Mouse (Mus musculus) CH12.LX (cell line): ENCODE measurements around the gene Kctd19.

Source experiments
- CTCF ChIP-seq, 2 experiments: IDR thresholded peaks in 1 of 2; conservative IDR thresholded peaks in 1 of 2; 2 replicates each; pipeline ENCODE4 v1.5.1; 2011 to 2012; ENCODE audit warnings: low read depth in 2 of 2, low read length in 2 of 2, improper control_type of control experiment in 1 of 2, inconsistent platforms in 1 of 2, mild to moderate bottlenecking in 1 of 2, moderate library complexity in 1 of 2
- EP300 ChIP-seq: IDR thresholded peaks from 2 replicates; pipeline ENCODE4 v1.6.1; 2011; ENCODE audit warnings: low read length, improper control_type of control experiment
- POLR2A ChIP-seq: IDR thresholded peaks from 2 replicates; pipeline ENCODE4 v1.6.1; 2011; ENCODE audit warnings: low read depth, mild to moderate bottlenecking, improper control_type of control experiment, low read length
- TCF12 ChIP-seq: IDR thresholded peaks from 2 replicates; pipeline ENCODE4 v1.6.1; 2014; ENCODE audit warnings: low read depth, mild to moderate bottlenecking, inconsistent platforms, low read length, improper control_type of control experiment
- USF1 ChIP-seq: IDR thresholded peaks from 2 replicates; pipeline ENCODE4 v1.6.1; 2014; ENCODE audit warnings: low read depth, mild to moderate bottlenecking, inconsistent platforms, low read length, improper control_type of control experiment
- USF2 ChIP-seq: conservative IDR thresholded peaks from 2 replicates; pipeline ENCODE4 v1.6.1; 2011; ENCODE audit warnings: low read depth, low read length, improper control_type of control experiment

- TF ChIP-seq USF2: no peak
- TF ChIP-seq POLR2A: no peak
- TF ChIP-seq CTCF (conservative IDR thresholded peaks at IDR 0.05 in 1 of 2, IDR thresholded peaks at IDR 0.05 in 1 of 2; ENCODE audit: low read depth in 2 of 2, low read length in 2 of 2): no peak
- no peak for TF ChIP-seq USF1
- no peak for TF ChIP-seq EP300
- no peak for TF ChIP-seq TCF12
Observed at GRCm38 (mm10) chr8:105403467-105403866, 9.8 kb downstream of the Kctd19 start.
